Mouse (Mus musculus) olfactory bulb, adult 2 months (tissue): ENCODE results near the gene Lpgat1. TPM values are rescaled to one million over a fixed set of nuclear protein-coding genes. Genes with fewer than 3 reads are reported as not detected.

Source experiments
- H3K27ac ChIP-seq: fragments of 200-500 bp; 2 replicates; pipeline ENCODE4 v1.5.1; 2012; ENCODE audit warnings: low read depth, low read length; ENCODE audit not compliant: insufficient read depth
- H3K4me1 ChIP-seq: fragments of 200-500 bp; 2 replicates; pipeline ENCODE4 v1.6.1; 2012; ENCODE audit warnings: low read length; ENCODE audit not compliant: control insufficient read depth, insufficient read depth
- H3K4me3 ChIP-seq: fragments of 200-500 bp; 2 replicates; pipeline ENCODE4 v1.5.1; 2012; ENCODE audit warnings: mild to moderate bottlenecking, low read depth, low read length, moderate library complexity; ENCODE audit not compliant: insufficient read depth
- CTCF ChIP-seq: fragments of 200-500 bp; IDR thresholded peaks from 2 replicates; pipeline ENCODE4 v1.5.1; 2012; ENCODE audit warnings: low read depth, mild to moderate bottlenecking, low read length, moderate library complexity; ENCODE audit not compliant: insufficient read depth
- POLR2A ChIP-seq: fragments of 200-500 bp; IDR thresholded peaks from 2 replicates; pipeline ENCODE4 v1.6.1; 2012; ENCODE audit warnings: mild to moderate bottlenecking, low read depth, low read length, moderate library complexity; ENCODE audit not compliant: insufficient read depth
- WGBS: fragments of 180-500 bp; shearing (Covaris S2); methylation state at CpG from one replicate; pipeline ENCODE4 v1.1.7; 2018; 5-methylcytosine and 5-hydroxymethylcytosine counted together
- polyA plus RNA-seq: library from polyadenylated mRNA; stranded (reverse); fragments of >200 nt; gene quantifications from 2 replicates; pipeline ENCODE4 v1.2.4, GENCODE M21; 2012; ENCODE audit warnings: low replicate concordance; ENCODE audit not compliant: missing spikeins, insufficient read depth, insufficient read length

Gene Lpgat1
- polyA plus RNA-seq, 1 experiment, result 41.9 TPM

- no peaks in the 10 kb centered on the region for H3K4me1 ChIP-seq
- TF ChIP-seq POLR2A (no peak), CTCF (no peak)
- WGBS, result 86% methylated on average over 1 of the region's 1 CpGs
- H3K27ac ChIP-seq, result no peak overlapping the region
- H3K4me3 ChIP-seq, result no peak overlapping the region
These were observed 30.8 kb downstream of the Lpgat1 start for GRCm38 (mm10) chr1:191748431-191748830.

- Histone ChIP-seq H3K27ac (no peak overlapping the region), H3K4me1 (no peaks in the 10 kb centered on the region), H3K4me3 (no peak overlapping the region)
- WGBS, result 94% methylated on average over 3 of the region's 3 CpGs
- no peak for TF ChIP-seq POLR2A
- TF ChIP-seq CTCF, result no peak
These were observed 39.0 kb downstream of the Lpgat1 start for GRCm38 (mm10) chr1:191756520-191757199.

GRCm38 (mm10) chr1:191774106-191774505 is 56.5 kb downstream of the Lpgat1 start:
- H3K4me1 ChIP-seq, result no peaks in the 10 kb centered on the region
- H3K27ac ChIP-seq, result no peak overlapping the region
- 70% methylated on average over 5 of the region's 5 CpGs for WGBS
- TF ChIP-seq CTCF (no peak), POLR2A (no peak)
- no peak overlapping the region for H3K4me3 ChIP-seq

GRCm38 (mm10) chr1:191775116-191775515 is 57.5 kb downstream of the Lpgat1 start:
- TF ChIP-seq POLR2A (no peak), CTCF (no peak)
- no peak overlapping the region for H3K27ac ChIP-seq
- no peak overlapping the region for H3K4me3 ChIP-seq
- no peaks in the 10 kb centered on the region for H3K4me1 ChIP-seq
- WGBS, result 90% methylated on average over 8 of the region's 8 CpGs

GRCm38 (mm10) chr1:191777521-191777920 is 59.9 kb downstream of the Lpgat1 start:
- H3K4me1 ChIP-seq, result peaks cover 2% of the 10 kb centered on the region; the same call in 1 of the 2 replicates
- H3K4me3 ChIP-seq, result no peak overlapping the region
- WGBS, result 92% methylated on average over 8 of the region's 8 CpGs
- TF ChIP-seq POLR2A (no peak), CTCF (no peak)
- H3K27ac ChIP-seq, result no peak overlapping the region

GRCm38 (mm10) chr1:191780470-191780869 is 62.8 kb downstream of the Lpgat1 start:
- Histone ChIP-seq H3K27ac (no peak overlapping the region), H3K4me1 (peaks cover 9% of the 10 kb centered on the region; the same call in 1 of the 2 replicates), H3K4me3 (no peak overlapping the region)
- WGBS, result 93% methylated on average over 1 of the region's 1 CpGs
- no peak for TF ChIP-seq CTCF
- TF ChIP-seq POLR2A, result no peak

- H3K27ac ChIP-seq, result no peak overlapping the region
- WGBS, result 41% methylated on average over 11 of the region's 11 CpGs
- no peak overlapping the region for H3K4me3 ChIP-seq
- peaks cover 9% of the 10 kb centered on the region; the same call in 1 of the 2 replicates for H3K4me1 ChIP-seq
- TF ChIP-seq POLR2A (no peak), CTCF (no peak)
These were observed 67.5 kb downstream of the Lpgat1 start for GRCm38 (mm10) chr1:191785108-191785507.

GRCm38 (mm10) chr1:191786255-191786654 is 68.6 kb downstream of the Lpgat1 start:
- no peak overlapping the region for H3K27ac ChIP-seq
- no peak for TF ChIP-seq CTCF
- TF ChIP-seq POLR2A, result no peak
- 74% methylated on average over 6 of the region's 6 CpGs for WGBS

GRCm38 (mm10) chr1:191787379-191787778 is 69.7 kb downstream of the Lpgat1 start:
- 61% methylated on average over 4 of the region's 4 CpGs for WGBS
- H3K4me1 ChIP-seq, result peaks cover 7% of the 10 kb centered on the region; the same call in 1 of the 2 replicates
- no peak overlapping the region for H3K4me3 ChIP-seq
- TF ChIP-seq CTCF (no peak), POLR2A (no peak)
- H3K27ac ChIP-seq, result no peak overlapping the region

More at GRCm38 (mm10) chr1:191786255-191786654, 68.6 kb downstream of the Lpgat1 start:
- Histone ChIP-seq H3K4me1 (peaks cover 7% of the 10 kb centered on the region; the same call in 1 of the 2 replicates), H3K4me3 (no peak overlapping the region)

GRCm38 (mm10) chr1:191792991-191793390 is 75.4 kb downstream of the Lpgat1 start:
- H3K4me1 ChIP-seq, result no peaks in the 10 kb centered on the region
- TF ChIP-seq CTCF, result no peak

More at GRCm38 (mm10) chr1:191792991-191793390, 75.4 kb downstream of the Lpgat1 start:
- Histone ChIP-seq H3K4me3 (no peak overlapping the region), H3K27ac (no peak overlapping the region)
- WGBS, result 70% methylated on average over 8 of the region's 8 CpGs
